In genomic region chr4:4464130-4464700, GRCm38 (mm10) we compare ENCODE assay signal across 24 mouse cellular contexts.
DNase-seq lines count a peak whose midpoint lies in the region; ATAC-seq and TF ChIP-seq lines count a peak whose summit lies in the region.
"Had no signal": no experiment of that assay in that cellular context is flagged by ENCODE, and none has a peak within 500 bp of the region (broad histone marks: within the 10 kb centered on the region; RNA-seq: fewer than 3 reads in every experiment).

No protein-coding gene starts in this region.

- no peaks in the 10 kb centered on the region for H3K36me3 ChIP-seq in heart, embryonic 16.5 days (ENCODE audit: control insufficient read depth, insufficient read depth)
- no peaks in the 10 kb centered on the region for H3K36me3 ChIP-seq in MEL (ENCODE audit: control insufficient read depth in 1 of 2, insufficient read depth in 2 of 2, low read length in 2 of 2)
- H3K36me3 ChIP-seq in lung, postnatal 0 days (ENCODE audit: insufficient read depth, low read length), result no peaks in the 10 kb centered on the region
- no peaks in the 10 kb centered on the region for H3K36me3 ChIP-seq in forebrain, postnatal 0 days (ENCODE audit: insufficient read depth)
- H3K36me3 ChIP-seq: embryonic facial prominence, embryonic 15.5 days; forebrain, embryonic 10.5 days; heart, embryonic 15.5 days; hindbrain, embryonic 10.5 days; midbrain, embryonic 12.5 days; neural tube, embryonic 13.5 days had no signal

- no peak for TF ChIP-seq RAD21 in MEL (IDR thresholded peaks at IDR 0.05; ENCODE audit: low read depth, low read length)

- no peak overlapping the region for H3K4me2 ChIP-seq in heart, embryonic 16.5 days (ENCODE audit: low read depth, low read length)
- H3K4me2 ChIP-seq in lung, postnatal 0 days (replicated peaks; ENCODE audit: low read depth, low read length), result no peak overlapping the region
- H3K4me2 ChIP-seq in forebrain, postnatal 0 days (ENCODE audit: low read depth), result no peak overlapping the region
- H3K4me2 ChIP-seq: embryonic facial prominence, embryonic 15.5 days; heart, embryonic 15.5 days; liver, embryonic 11.5 days; midbrain, embryonic 12.5 days; neural tube, embryonic 13.5 days had no signal

- 0 out of 2 replicates have a peak, but pooled peaks have one; percentile 32 for ATAC-seq in heart, embryonic 16.5 days (replicated peaks; ENCODE audit: extremely low read depth, insufficient read depth, low FRiP score)
- ATAC-seq in lung, postnatal 0 days, result peak; percentile 97
- ATAC-seq in forebrain, postnatal 0 days, result no peak
- ATAC-seq: hindbrain, postnatal 0 days; Patski had no signal

- peaks cover 2% of the 10 kb centered on the region for H3K9me3 ChIP-seq in heart, embryonic 16.5 days (replicated peaks; ENCODE audit: control insufficient read depth, low read length)
- no peaks in the 10 kb centered on the region for H3K9me3 ChIP-seq in MEL (replicated peaks; ENCODE audit: insufficient read depth, low read length)
- H3K9me3 ChIP-seq in lung, postnatal 0 days (ENCODE audit: low read length), result no peaks in the 10 kb centered on the region
- no peaks in the 10 kb centered on the region for H3K9me3 ChIP-seq in forebrain, postnatal 0 days (ENCODE audit: low read length)
- H3K9me3 ChIP-seq: heart, embryonic 15.5 days; hindbrain, embryonic 10.5 days; midbrain, embryonic 12.5 days had no signal

- H3K27me3 ChIP-seq in heart, embryonic 16.5 days (ENCODE audit: control insufficient read depth, insufficient read depth, low read length), result no peaks in the 10 kb centered on the region
- H3K27me3 ChIP-seq in MEL (ENCODE audit: control insufficient read depth in 1 of 2, insufficient read depth in 2 of 2, low read length in 2 of 2), result no peaks in the 10 kb centered on the region
- H3K27me3 ChIP-seq in lung, postnatal 0 days (replicated peaks; ENCODE audit: insufficient read depth, low read length), result no peaks in the 10 kb centered on the region
- H3K27me3 ChIP-seq in forebrain, postnatal 0 days (ENCODE audit: insufficient read depth, low read length), result no peaks in the 10 kb centered on the region
- H3K27me3 ChIP-seq: embryonic facial prominence, embryonic 15.5 days; heart, embryonic 15.5 days; midbrain, embryonic 12.5 days; neural tube, embryonic 13.5 days; Patski had no signal

- no peak overlapping the region for H3K27ac ChIP-seq in heart, embryonic 16.5 days (ENCODE audit: low read length)
- no peak overlapping the region; the same call in 1 of the 2 replicates for H3K27ac ChIP-seq in MEL (ENCODE audit: control insufficient read depth, low read depth, low read length)
- H3K27ac ChIP-seq in lung, postnatal 0 days (ENCODE audit: low read length), result no peak overlapping the region
- no peak overlapping the region for H3K27ac ChIP-seq in forebrain, postnatal 0 days (ENCODE audit: low read depth, low read length)
- H3K27ac ChIP-seq: embryonic facial prominence, embryonic 15.5 days; forebrain, embryonic 10.5 days; heart, embryonic 15.5 days; hindbrain, embryonic 10.5 days; hindbrain, postnatal 0 days; midbrain, embryonic 12.5 days; neural tube, embryonic 13.5 days had no signal

- TF ChIP-seq EP300 in MEL (IDR thresholded peaks at IDR 0.05; ENCODE audit: low read depth in 1 of 2, low read length in 2 of 2), result peak in 1 of 2 experiments; percentile 61; a peak in 2 of 4 replicates
- TF ChIP-seq EP300 in lung, postnatal 0 days (IDR thresholded peaks at IDR 0.05), result peak; percentile 44; the same call in 1 of the 2 replicates

- H3K9ac ChIP-seq in heart, embryonic 16.5 days (ENCODE audit: low read length), result no peak overlapping the region
- H3K9ac ChIP-seq in MEL (ENCODE audit: control insufficient read depth, low read depth, low read length, poor library complexity, severe bottlenecking), result no peak overlapping the region
- no peak overlapping the region for H3K9ac ChIP-seq in lung, postnatal 0 days (replicated peaks; ENCODE audit: low read depth)
- no peak overlapping the region for H3K9ac ChIP-seq in forebrain, postnatal 0 days
- H3K9ac ChIP-seq: embryonic facial prominence, embryonic 15.5 days; heart, embryonic 15.5 days; midbrain, embryonic 12.5 days; neural tube, embryonic 13.5 days had no signal

- H3K79me2 ChIP-seq in MEL (ENCODE audit: control insufficient read depth, insufficient read depth, low read length, poor library complexity), result no peaks in the 10 kb centered on the region

- no peak overlapping the region for H3K4me3 ChIP-seq in heart, embryonic 16.5 days (ENCODE audit: low read length)
- no peak overlapping the region for H3K4me3 ChIP-seq in MEL (ENCODE audit: control insufficient read depth in 1 of 2, insufficient read depth in 1 of 2, low read depth in 2 of 2, low read length in 2 of 2)
- no peak overlapping the region for H3K4me3 ChIP-seq in lung, postnatal 0 days (ENCODE audit: low read depth, low read length)
- H3K4me3 ChIP-seq in forebrain, postnatal 0 days (ENCODE audit: low read depth, low read length), result no peak overlapping the region
- H3K4me3 ChIP-seq: embryonic facial prominence, embryonic 15.5 days; forebrain, embryonic 10.5 days; heart, embryonic 15.5 days; hindbrain, embryonic 10.5 days; midbrain, embryonic 12.5 days; neural tube, embryonic 13.5 days had no signal

- WGBS in heart, embryonic 16.5 days, result 35% methylated on average over 4 of the region's 4 CpGs
- WGBS in lung, postnatal 0 days, result 25% methylated on average over 4 of the region's 4 CpGs
- 61% methylated on average over 4 of the region's 4 CpGs for WGBS in forebrain, postnatal 0 days

- TF ChIP-seq POLR2A in MEL (IDR thresholded peaks at IDR 0.05; ENCODE audit: control insufficient read depth in 1 of 2, insufficient read depth in 1 of 2, low read depth in 1 of 2, low read length in 2 of 2, poor library complexity in 1 of 2), result no peak

- no peak for DNase-seq in heart, adult 9 months (ENCODE audit: low spot score in 2 of 2)
- DNase-seq in MEL (ENCODE audit: low read depth, low spot score), result peak; percentile 4
- peak; percentile 81 for DNase-seq in lung, postnatal 0 days (ENCODE audit: low spot score)
- DNase-seq in skeletal muscle tissue, adult 2 months (ENCODE audit: low read depth, low spot score), result peak; percentile 11
- DNase-seq in thymus, postnatal 14 days, result no peak
- DNase-seq in forebrain, postnatal 0 days, result no peak
- DNase-seq: adrenal gland, postnatal 14 days; B cell, adult 2 months; cerebellum, adult 11 months; cerebellum, postnatal 14 days; kidney, adult 9 months; kidney, postnatal 36 days; left cerebral cortex, postnatal 4 days; thymus, postnatal 4 days had no signal

- TF ChIP-seq CTCF in MEL (IDR thresholded peaks at IDR 0.05 in 2 of 3, conservative IDR thresholded peaks at IDR 0.05 in 1 of 3; ENCODE audit: control insufficient read depth in 1 of 3, insufficient read depth in 1 of 3, low read depth in 2 of 3, low read length in 3 of 3, poor library complexity in 1 of 3, severe bottlenecking in 1 of 3), result no peak
- TF ChIP-seq CTCF in lung, postnatal 0 days (IDR thresholded peaks at IDR 0.05), result no peak
- TF ChIP-seq CTCF in forebrain, postnatal 0 days (IDR thresholded peaks at IDR 0.05; ENCODE audit: low read depth), result no peak

- 0 out of 2 replicates have a peak, but pooled peaks cover 2% of the 10 kb centered on the region for H3K4me1 ChIP-seq in heart, embryonic 16.5 days (ENCODE audit: control insufficient read depth, insufficient read depth, low read length)
- H3K4me1 ChIP-seq in MEL (ENCODE audit: control insufficient read depth in 1 of 2, insufficient read depth in 2 of 2, low read length in 2 of 2), result peaks cover 0 to 2% of the 10 kb centered on the region in 2 experiments; a peak in 1 of 4 replicates
- no peaks in the 10 kb centered on the region for H3K4me1 ChIP-seq in lung, postnatal 0 days (ENCODE audit: insufficient read depth, low read depth, low read length)
- no peaks in the 10 kb centered on the region for H3K4me1 ChIP-seq in forebrain, postnatal 0 days (ENCODE audit: insufficient read depth)
- H3K4me1 ChIP-seq: embryonic facial prominence, embryonic 15.5 days; heart, embryonic 15.5 days; hindbrain, embryonic 10.5 days; midbrain, embryonic 12.5 days; neural tube, embryonic 13.5 days had no signal

TF ChIP-seq in MEL, 35 proteins besides CTCF, POLR2A, EP300 and RAD21:
- no peak for TF ChIP-seq MAZ (IDR thresholded peaks at IDR 0.05; ENCODE audit: low read depth, low read length)
- 0 out of 2 replicates have a peak, but pooled peaks have one; percentile 19 for TF ChIP-seq MYB (IDR thresholded peaks at IDR 0.05; ENCODE audit: low read depth, low read length)
- no peak for TF ChIP-seq TBP (IDR thresholded peaks at IDR 0.05; ENCODE audit: low read depth, low read length)
- no peak for TF ChIP-seq POLR2AphosphoS2 (IDR thresholded peaks at IDR 0.05; ENCODE audit: low read length)
- no peak for TF ChIP-seq ZC3H11A (IDR thresholded peaks at IDR 0.05; ENCODE audit: low read depth, low read length)
- TF ChIP-seq BHLHE40 (IDR thresholded peaks at IDR 0.05; ENCODE audit: borderline replicate concordance, low read depth, low read length), result no peak
- TF ChIP-seq ETS1 (IDR thresholded peaks at IDR 0.05; ENCODE audit: low read depth, low read length), result peak; percentile 67; the same call in 1 of the 2 replicates

Comparison
In these comparisons a context has a peak if more than half of its experiments do, and no peak if none do; other contexts are left out.
1. DNase-seq: peak in MEL (single experiment), lung, postnatal 0 days (single experiment) and skeletal muscle tissue, adult 2 months (single experiment); none in heart, adult 9 months (0 of 2), thymus, postnatal 14 days (single experiment) and forebrain, postnatal 0 days (single experiment).